Mouse (Mus musculus): ENCODE data around the gene Rnf207.

DNA sequence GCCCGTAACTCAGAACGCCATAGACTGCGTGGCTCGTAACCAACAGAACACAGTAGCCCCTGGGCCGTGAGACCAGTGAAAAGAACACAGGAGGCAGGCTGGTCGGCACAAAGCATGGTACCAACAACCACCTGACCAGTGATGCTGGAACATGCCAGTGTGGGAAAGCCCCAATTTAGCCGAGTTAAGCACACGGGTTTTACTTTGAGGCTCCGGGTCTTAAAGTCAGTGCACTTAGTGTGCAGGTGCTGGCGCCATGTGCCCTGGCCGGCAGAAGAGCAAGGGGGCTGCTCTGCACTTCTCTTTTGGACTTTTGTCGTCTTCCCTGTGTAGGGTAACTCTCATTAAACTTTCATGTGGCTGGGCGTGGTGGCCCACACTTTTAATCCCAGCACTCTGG, 48.8 kb downstream of the Rnf207 start:
- TF ChIP-seq CTCF (IDR thresholded peaks at IDR 0.05; ENCODE audit: borderline replicate concordance, extremely low read depth, insufficient read depth, insufficient read length) (no peak), POLR2A (IDR thresholded peaks at IDR 0.05; ENCODE audit: borderline replicate concordance, extremely low read depth, insufficient read depth, insufficient read length, poor library complexity, severe bottlenecking) (no peak)

All from brain, embryonic 14.5 days (tissue).